Mouse (Mus musculus) myocyte (in vitro differentiated cells): ENCODE data around the gene Hmga1.

Experiments used
- CEBPB ChIP-seq: IDR thresholded peaks from 2 replicates; pipeline ENCODE4 v1.6.1; 2011; ENCODE audit warnings: mild to moderate bottlenecking, moderate library complexity; ENCODE audit not compliant: poor library complexity, insufficient read depth, severe bottlenecking
- E2F4 ChIP-seq: IDR thresholded peaks from one replicate; pipeline ENCODE4 v1.6.1; 2011; ENCODE audit warnings: mild to moderate bottlenecking, control low read depth, moderate library complexity; ENCODE audit not compliant: insufficient read depth
- MAX ChIP-seq: IDR thresholded peaks from one replicate; pipeline ENCODE4 v1.6.1; 2011; ENCODE audit warnings: low read depth, mild to moderate bottlenecking, control low read depth
- MYOD1 ChIP-seq, 3 experiments: IDR thresholded peaks; one replicate each; pipeline ENCODE4 v1.6.1; 2011; ENCODE audit warnings: control low read depth in 2 of 3, low read depth in 2 of 3, mild to moderate bottlenecking in 2 of 3, moderate library complexity in 1 of 3; ENCODE audit not compliant: insufficient read length in 2 of 3, control insufficient read depth in 1 of 3
- MYOG ChIP-seq, 3 experiments: IDR thresholded peaks; one replicate each; pipeline ENCODE4 v1.6.1; 2011; ENCODE audit warnings: control low read depth in 2 of 3, low read depth in 2 of 3, mild to moderate bottlenecking in 2 of 3; ENCODE audit not compliant: insufficient read length in 2 of 3, control insufficient read depth in 1 of 3, insufficient read depth in 1 of 3
- POLR2A ChIP-seq: IDR thresholded peaks from one replicate; pipeline ENCODE4 v1.6.1; 2011; ENCODE audit warnings: low read depth, mild to moderate bottlenecking, control low read depth, moderate library complexity; ENCODE audit not compliant: insufficient read length
- POLR2AphosphoS2 ChIP-seq: IDR thresholded peaks from one replicate; pipeline ENCODE4 v1.6.1; 2011; ENCODE audit warnings: low read depth, control low read depth; ENCODE audit not compliant: insufficient read length
- SRF ChIP-seq: IDR thresholded peaks from one replicate; pipeline ENCODE4 v1.6.1; 2011; ENCODE audit warnings: low read depth; ENCODE audit not compliant: control insufficient read depth, insufficient read length
- TCF12 ChIP-seq: IDR thresholded peaks from one replicate; pipeline ENCODE4 v1.6.1; 2011; ENCODE audit warnings: mild to moderate bottlenecking, control low read depth; ENCODE audit not compliant: poor library complexity, insufficient read depth, severe bottlenecking
- USF1 ChIP-seq: IDR thresholded peaks from one replicate; pipeline ENCODE4 v1.6.1; 2011; ENCODE audit warnings: low read depth, mild to moderate bottlenecking, control low read depth, moderate library complexity

GRCm38 (mm10) chr17:27592565-27592910 is 36.2 kb downstream of the Hmga1 start:
- TF ChIP-seq CEBPB: no peak
- TF ChIP-seq POLR2A: no peak
- TF ChIP-seq USF1: no peak
- no peak for TF ChIP-seq MYOG (IDR thresholded peaks at IDR 0.05; ENCODE audit: control insufficient read depth in 1 of 3, insufficient read depth in 1 of 3, insufficient read length in 2 of 3, low read depth in 2 of 3)
- no peak for TF ChIP-seq E2F4
- no peak for TF ChIP-seq POLR2AphosphoS2
- no peak for TF ChIP-seq MAX
- TF ChIP-seq MYOD1 (IDR thresholded peaks at IDR 0.05; ENCODE audit: control insufficient read depth in 1 of 3, insufficient read length in 2 of 3, low read depth in 2 of 3): peak in 1 of 3 experiments; percentile 3
- no peak for TF ChIP-seq TCF12
- TF ChIP-seq SRF: no peak
